Comparison of ENCODE assay signal across 14 mouse cellular contexts in genomic region chr11:113726994-113727888, GRCm38 (mm10). TPM values are rescaled to one million over a fixed set of nuclear protein-coding genes. Genes with fewer than 3 reads are reported as not detected.
A peak's percentile ranks its signal among the peaks of the same experiment; 100 is the strongest.
DNase-seq lines count a peak whose midpoint lies in the region; ATAC-seq and TF ChIP-seq lines count a peak whose summit lies in the region.
"Had no signal": no experiment of that assay in that cellular context is flagged by ENCODE, and none has a peak within 500 bp of the region (broad histone marks: within the 10 kb centered on the region; RNA-seq: fewer than 3 reads in every experiment).

No protein-coding gene starts in this region.

- intact Hi-C loops in gastrocnemius, adult 2 months (cut with DNase I) = no loop called here

- H3K9ac ChIP-seq in kidney, embryonic 16.5 days (replicated peaks; ENCODE audit: low read length) = no peak overlapping the region; the same call in 1 of the 2 replicates
- no peak overlapping the region for H3K9ac ChIP-seq in limb, embryonic 11.5 days (ENCODE audit: low read length)

- H3K27ac ChIP-seq in gastrocnemius, adult 2 months = peak overlapping the region; percentile 81
- H3K27ac ChIP-seq in kidney, embryonic 16.5 days (ENCODE audit: low read length) = peak overlapping the region; percentile 74
- 0 out of 2 replicates have a peak overlapping the region, but pooled peaks have one; percentile 10 for H3K27ac ChIP-seq in cortical plate, adult 2 months (ENCODE audit: insufficient read depth, low read length)
- peak overlapping the region; percentile 17 for H3K27ac ChIP-seq in limb, embryonic 11.5 days (replicated peaks; ENCODE audit: low read depth, low read length)

- peaks cover 76% of the 10 kb centered on the region for H3K4me1 ChIP-seq in kidney, embryonic 16.5 days (ENCODE audit: insufficient read depth, low read length)
- 0 out of 2 replicates have a peak, but pooled peaks cover 2% of the 10 kb centered on the region for H3K4me1 ChIP-seq in cortical plate, adult 2 months (ENCODE audit: control insufficient read depth, insufficient read depth, low read length)
- H3K4me1 ChIP-seq in limb, embryonic 11.5 days (ENCODE audit: control insufficient read depth, insufficient read depth, low read length) = peaks cover 38% of the 10 kb centered on the region

- TF ChIP-seq POLR2A in cortical plate, adult 2 months (IDR thresholded peaks at IDR 0.05; ENCODE audit: extremely low read depth, insufficient read depth, low read length) = no peak

- H3K4me2 ChIP-seq in kidney, embryonic 16.5 days (replicated peaks; ENCODE audit: low read depth, low read length) = no peak overlapping the region
- H3K4me2 ChIP-seq in limb, embryonic 11.5 days (ENCODE audit: low read depth, severe bottlenecking) = no peak overlapping the region

- peak overlapping the region; percentile 4 for H3K4me3 ChIP-seq in gastrocnemius, adult 2 months
- no peak overlapping the region for H3K4me3 ChIP-seq in kidney, embryonic 16.5 days (ENCODE audit: low read length)
- H3K4me3 ChIP-seq in cortical plate, adult 2 months (ENCODE audit: insufficient read depth, low read length) = no peak overlapping the region
- H3K4me3 ChIP-seq in limb, embryonic 11.5 days (ENCODE audit: low read depth, low read length) = no peak overlapping the region

- WGBS in kidney, embryonic 16.5 days = 53% methylated on average over 14 of the region's 14 CpGs
- WGBS in limb, embryonic 11.5 days = 70% methylated on average over 14 of the region's 14 CpGs

- no peaks in the 10 kb centered on the region for H3K27me3 ChIP-seq in kidney, embryonic 16.5 days (ENCODE audit: insufficient read depth, low read length)
- H3K27me3 ChIP-seq in limb, embryonic 11.5 days (ENCODE audit: control insufficient read depth, insufficient read depth, low read length) = no peaks in the 10 kb centered on the region

- peak; percentile 49 for DNase-seq in gastrocnemius, adult 2 months
- DNase-seq in gastrocnemius, postnatal 25 days = no peak
- no peak for DNase-seq in kidney, adult 18-20 months
- DNase-seq in limb, embryonic 11.5 days (ENCODE audit: low spot score) = peak; percentile 41
- DNase-seq in adrenal gland, adult (ENCODE audit: inconsistent age in 2 of 2, low spot score in 1 of 2) = no peak
- DNase-seq: adrenal gland, adult 2 months; cerebellum, postnatal 14 days; right cerebral cortex, adult 18-20 months had no signal

- no peaks in the 10 kb centered on the region for H3K9me3 ChIP-seq in kidney, embryonic 16.5 days (ENCODE audit: low read length)
- no peaks in the 10 kb centered on the region for H3K9me3 ChIP-seq in limb, embryonic 11.5 days (ENCODE audit: control insufficient read depth, low read length)

- no peak for TF ChIP-seq CTCF in gastrocnemius, adult 2 months (IDR thresholded peaks at IDR 0.05)
- TF ChIP-seq CTCF in cortical plate, adult 2 months (IDR thresholded peaks at IDR 0.05; ENCODE audit: extremely low read depth, insufficient read depth, low read length) = no peak

- peaks cover 33% of the 10 kb centered on the region for H3K36me3 ChIP-seq in kidney, embryonic 16.5 days (ENCODE audit: insufficient read depth, low read length)
- H3K36me3 ChIP-seq in limb, embryonic 11.5 days (ENCODE audit: control insufficient read depth, insufficient read depth, low read length) = peaks cover 28% of the 10 kb centered on the region

- ATAC-seq in kidney, embryonic 16.5 days (ENCODE audit: low FRiP score, low TSS enrichment) = no peak
- no peak for ATAC-seq in limb, embryonic 11.5 days (ENCODE audit: insufficient number of reproducible peaks, low FRiP score, low TSS enrichment, low read depth)
- ATAC-seq in frontal cortex, adult (ENCODE audit: low TSS enrichment) = no peak

RNA-seq across cellular contexts. Expression of gene Cpsf4l, which starts 17.4 kb away (rescaled TPM):
- total RNA-seq in gastrocnemius, adult 2 months (2021) = not detected
- total RNA-seq in gastrocnemius, postnatal 25 days (2021) = not detected
- polyA plus RNA-seq in kidney, embryonic 16.5 days (2015; fragmentation: Nextera tagmentation; extraction: Ambion mirVana) = 1.3 and 1.4 TPM in 2 replicates
- 0.06 and 0.08 TPM in 2 replicates for polyA plus RNA-seq in cortical plate, adult 2 months (2012; rRNA removed)
- 0.51 and 0.54 TPM in 2 replicates for polyA plus RNA-seq in limb, embryonic 11.5 days (2014; fragmentation: Nextera tagmentation; extraction: Ambion mirVana)
- total RNA-seq: heart, adult 18-20 months; megakaryocyte, adult 5-6 weeks; MEL had no signal
- polyA plus RNA-seq: adrenal gland, adult 2 months had no signal

RNA-seq across cellular contexts. Expression of gene Cdc42ep4, which starts 24.4 kb away (rescaled TPM):
- total RNA-seq in gastrocnemius, adult 2 months (2021) = 1 to 10 TPM; 5.2 to 9.1 TPM
- total RNA-seq in gastrocnemius, postnatal 25 days (2021) = 1 to 10 TPM; 5.2 to 7.3 TPM
- 73.9 and 74.5 TPM in 2 replicates for polyA plus RNA-seq in kidney, embryonic 16.5 days (2015; fragmentation: Nextera tagmentation; extraction: Ambion mirVana)
- 24.3 and 24.7 TPM in 2 replicates for polyA plus RNA-seq in cortical plate, adult 2 months (2012; rRNA removed)
- polyA plus RNA-seq in limb, embryonic 11.5 days (2014; fragmentation: Nextera tagmentation; extraction: Ambion mirVana) = 74.3 and 75.4 TPM in 2 replicates

RNA-seq across cellular contexts. Expression of gene D11Wsu47e, which starts 43.0 kb away (rescaled TPM):
- 1 to 10 TPM; 4.5 to 6.3 TPM for total RNA-seq in gastrocnemius, adult 2 months (2021)
- total RNA-seq in gastrocnemius, postnatal 25 days (2021) = 1 to 10 TPM; 4.6 TPM
- 23.7 and 27.6 TPM in 2 replicates for polyA plus RNA-seq in kidney, embryonic 16.5 days (2015; fragmentation: Nextera tagmentation; extraction: Ambion mirVana)
- polyA plus RNA-seq in cortical plate, adult 2 months (2012; rRNA removed) = 14.2 and 15.2 TPM in 2 replicates
- polyA plus RNA-seq in limb, embryonic 11.5 days (2014; fragmentation: Nextera tagmentation; extraction: Ambion mirVana) = 24.0 and 26.1 TPM in 2 replicates

RNA-seq across cellular contexts. Expression of gene Fam104a, which starts 43.3 kb away (rescaled TPM):
- 10 to 100 TPM; 29.0 to 33.0 TPM for total RNA-seq in gastrocnemius, adult 2 months (2021)
- 10 to 100 TPM; 24.7 to 25.4 TPM for total RNA-seq in gastrocnemius, postnatal 25 days (2021)
- 43.8 and 45.7 TPM in 2 replicates for polyA plus RNA-seq in kidney, embryonic 16.5 days (2015; fragmentation: Nextera tagmentation; extraction: Ambion mirVana)
- polyA plus RNA-seq in cortical plate, adult 2 months (2012; rRNA removed) = 28.0 and 28.6 TPM in 2 replicates
- polyA plus RNA-seq in limb, embryonic 11.5 days (2014; fragmentation: Nextera tagmentation; extraction: Ambion mirVana) = 53.0 and 54.2 TPM in 2 replicates

Comparison
In these comparisons a context has a peak if more than half of its experiments do, and no peak if none do; other contexts are left out.
1. DNase-seq: peak in gastrocnemius, adult 2 months (single experiment) and limb, embryonic 11.5 days (single experiment); none in gastrocnemius, postnatal 25 days (single experiment), kidney, adult 18-20 months (single experiment) and adrenal gland, adult (0 of 2).
2. H3K27ac ChIP-seq: peak in every context shown above with its lines; median percentile 81 in gastrocnemius, adult 2 months; 74 in kidney, embryonic 16.5 days; 17 in limb, embryonic 11.5 days; 10 in cortical plate, adult 2 months.